Mouse (Mus musculus): ENCODE data around the gene Aldh3b2. TPM values are rescaled to one million over a fixed set of nuclear protein-coding genes. Genes with fewer than 3 reads are reported as not detected.
A peak's percentile ranks its signal among the peaks of the same experiment; 100 is the strongest.

Aldh3b2 gene
- polyA plus RNA-seq, 2 experiments from 2014 or later = not detected

GRCm38 (mm10) chr19:3988750-3989149 is 16.6 kb downstream of the Aldh3b2 start:
- no peak for ATAC-seq

GRCm38 (mm10) chr19:3990804-3991203 is 18.7 kb downstream of the Aldh3b2 start:
- ATAC-seq = no peak

- no peak for ATAC-seq
Observed at GRCm38 (mm10) chr19:3991562-3991961, 19.4 kb downstream of the Aldh3b2 start.

GRCm38 (mm10) chr19:3991966-3992365 is 19.8 kb downstream of the Aldh3b2 start:
- no peak for ATAC-seq

- ATAC-seq = no peak
Observed at GRCm38 (mm10) chr19:3992416-3992815, 20.3 kb downstream of the Aldh3b2 start, which contains the start of gene Tbx10. TSS of gene Tbx10 (plus strand) at chr19:3992752.

- ATAC-seq = no peak
Observed at GRCm38 (mm10) chr19:3994932-3995331, 22.8 kb downstream of the Aldh3b2 start.

- ATAC-seq = no peak
Observed at GRCm38 (mm10) chr19:3995505-3995904, 23.4 kb downstream of the Aldh3b2 start.

GRCm38 (mm10) chr19:3996106-3996505 is 24.0 kb downstream of the Aldh3b2 start:
- no peak for ATAC-seq

- ATAC-seq = no peak
Observed at GRCm38 (mm10) chr19:3996747-3997146, 24.6 kb downstream of the Aldh3b2 start.

GRCm38 (mm10) chr19:3997231-3997630 is 25.1 kb downstream of the Aldh3b2 start:
- no peak for ATAC-seq

GRCm38 (mm10) chr19:3998335-3998734 is 26.2 kb downstream of the Aldh3b2 start:
- no peak for ATAC-seq

- ATAC-seq = no peak
Observed at GRCm38 (mm10) chr19:3999121-3999730, 27.1 kb downstream of the Aldh3b2 start.

- peak; percentile 96 for ATAC-seq
Observed at GRCm38 (mm10) chr19:4000119-4000900, 28.2 kb downstream of the Aldh3b2 start, which contains the start of the genes Nudt8 and Gm49405. TSS of gene Nudt8 (plus strand) at chr19:4000580. TSS of gene Gm49405 (plus strand) at chr19:4000626.

GRCm38 (mm10) chr19:4000949-4001525 is 28.9 kb downstream of the Aldh3b2 start:
- ATAC-seq = no peak

- ATAC-seq = no peak
Observed at GRCm38 (mm10) chr19:4001752-4002151, 29.6 kb downstream of the Aldh3b2 start.

- no peak for ATAC-seq
Observed at GRCm38 (mm10) chr19:4003112-4003511, 31.0 kb downstream of the Aldh3b2 start, which contains the start of gene Doc2g. TSS of gene Doc2g (plus strand) at chr19:4003313.

GRCm38 (mm10) chr19:4003641-4004040 is 31.5 kb downstream of the Aldh3b2 start:
- ATAC-seq = no peak

GRCm38 (mm10) chr19:4004331-4004730 is 32.2 kb downstream of the Aldh3b2 start:
- no peak for ATAC-seq

- no peak for ATAC-seq
Observed at GRCm38 (mm10) chr19:4005091-4005490, 33.0 kb downstream of the Aldh3b2 start.

GRCm38 (mm10) chr19:4005971-4006370 is 33.8 kb downstream of the Aldh3b2 start:
- ATAC-seq = no peak

GRCm38 (mm10) chr19:4011086-4011485 is 39.0 kb downstream of the Aldh3b2 start:
- ATAC-seq = no peak

- peak; percentile 99 for ATAC-seq
Observed at GRCm38 (mm10) chr19:4012432-4013022, 40.4 kb downstream of the Aldh3b2 start, which contains the start of gene Ndufv1. TSS of gene Ndufv1 (minus strand) at chr19:4012806.

- peak; percentile 45 for ATAC-seq
Observed at GRCm38 (mm10) chr19:4013066-4013465, 40.9 kb downstream of the Aldh3b2 start.
